Mouse (Mus musculus): ENCODE measurements around the gene Slc6a3.

Gene Slc6a3

GRCm38 (mm10) chr13:73592546-73592945 lies 56.0 kb downstream of the Slc6a3 start:
- DNase-seq = no peak

- no peak for DNase-seq
Observed at GRCm38 (mm10) chr13:73596276-73596675, 59.7 kb downstream of the Slc6a3 start.

- no peak for DNase-seq
Observed at GRCm38 (mm10) chr13:73600217-73600616, 63.7 kb downstream of the Slc6a3 start.

DNA sequence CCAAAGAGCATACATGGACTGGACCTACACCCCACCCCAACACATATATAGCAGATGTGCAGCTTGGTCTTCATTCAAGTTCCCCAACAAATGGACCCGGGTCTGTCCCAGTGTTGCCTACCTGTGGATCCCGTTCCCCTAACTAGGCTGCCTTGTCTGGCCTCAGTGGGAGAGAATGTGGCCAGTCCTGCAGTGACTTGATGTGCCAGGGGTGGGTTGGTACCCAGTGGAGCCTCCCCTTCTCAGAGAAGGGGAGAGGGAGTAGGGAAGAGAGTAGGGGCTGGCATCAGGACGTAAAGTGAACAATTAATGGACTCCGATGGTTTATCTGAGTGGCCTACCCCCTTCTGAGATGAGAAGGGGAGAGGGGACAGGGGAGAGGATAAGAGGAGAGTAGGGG lies 66.5 kb downstream of the Slc6a3 start:
- DNase-seq = no peak

- DNase-seq = peak; percentile 97 to 98
Observed at GRCm38 (mm10) chr13:73603522-73604155, 67.1 kb downstream of the Slc6a3 start, which contains the start of gene Clptm1l. Clptm1l (plus strand) TSS chr13:73604006.

DNA sequence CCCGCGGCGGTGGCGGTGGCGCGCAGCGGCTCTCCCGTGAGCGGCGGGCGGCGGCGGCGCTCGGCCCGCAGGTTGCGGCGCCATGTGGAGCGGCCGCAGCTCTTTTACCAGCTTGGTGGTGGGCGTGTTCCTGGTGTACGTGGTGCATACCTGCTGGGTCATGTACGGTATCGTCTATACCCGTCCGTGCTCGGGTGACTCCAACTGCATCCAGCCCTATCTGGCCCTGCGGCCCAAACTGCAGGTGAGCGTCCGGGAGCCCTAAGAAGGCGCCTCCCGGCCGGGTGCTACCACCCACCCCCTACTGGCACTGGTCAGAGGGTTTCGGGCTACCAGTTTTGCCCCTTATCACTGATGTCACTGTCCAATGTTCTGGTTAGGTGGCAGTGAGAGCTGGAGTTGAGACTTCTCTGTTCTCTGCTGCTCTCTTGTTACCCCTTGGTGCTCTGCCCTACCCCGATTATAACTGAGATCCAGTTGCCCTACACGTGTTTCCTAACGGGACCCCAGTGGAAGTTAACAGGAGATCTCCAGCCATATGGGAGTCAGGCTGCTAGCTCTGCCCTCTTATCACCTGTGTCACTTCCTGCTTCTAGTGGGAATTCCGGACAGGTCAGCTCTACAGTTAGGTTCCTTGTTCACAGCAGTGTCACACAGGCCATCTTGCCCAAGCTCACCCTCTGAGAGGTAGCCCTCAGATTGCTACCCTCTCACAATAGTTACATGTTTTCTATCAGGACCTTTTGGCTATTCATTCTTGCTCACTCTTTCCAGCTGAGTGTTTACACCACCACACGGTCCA lies 67.8 kb downstream of the Slc6a3 start:
- no peak for DNase-seq

DNA sequence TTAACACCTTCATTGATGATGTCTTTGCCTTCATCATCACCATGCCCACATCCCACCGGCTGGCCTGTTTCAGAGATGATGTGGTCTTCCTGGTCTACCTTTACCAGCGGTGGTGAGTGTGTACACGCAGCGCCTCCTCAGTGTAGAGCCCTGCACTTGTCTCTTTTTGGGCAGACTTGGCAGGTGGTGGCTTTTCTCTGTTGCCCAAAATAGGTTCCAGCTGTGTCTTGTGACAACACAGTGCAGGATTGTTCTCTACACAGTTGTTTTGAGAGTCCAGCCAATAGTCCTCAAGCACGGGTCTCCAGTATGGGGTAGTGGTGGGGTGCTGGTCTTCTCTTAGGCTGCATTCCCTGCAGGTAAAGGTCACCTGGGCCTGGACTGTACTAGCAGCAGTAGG lies 81.9 kb downstream of the Slc6a3 start:
- DNase-seq = no peak

- DNase-seq = no peak
Observed at GRCm38 (mm10) chr13:73620637-73621036, 84.1 kb downstream of the Slc6a3 start.

GRCm38 (mm10) chr13:73626410-73626744 lies 89.8 kb downstream of the Slc6a3 start:
- DNase-seq = no peak

GRCm38 (mm10) chr13:73626745-73627549 lies 90.4 kb downstream of the Slc6a3 start, which contains the start of gene Tert:
Tert (plus strand) TSS chr13:73626911.
- DNase-seq = peak; percentile 63 to 65
